Mouse (Mus musculus): ENCODE measurements around the gene Zfp273.

DNA sequence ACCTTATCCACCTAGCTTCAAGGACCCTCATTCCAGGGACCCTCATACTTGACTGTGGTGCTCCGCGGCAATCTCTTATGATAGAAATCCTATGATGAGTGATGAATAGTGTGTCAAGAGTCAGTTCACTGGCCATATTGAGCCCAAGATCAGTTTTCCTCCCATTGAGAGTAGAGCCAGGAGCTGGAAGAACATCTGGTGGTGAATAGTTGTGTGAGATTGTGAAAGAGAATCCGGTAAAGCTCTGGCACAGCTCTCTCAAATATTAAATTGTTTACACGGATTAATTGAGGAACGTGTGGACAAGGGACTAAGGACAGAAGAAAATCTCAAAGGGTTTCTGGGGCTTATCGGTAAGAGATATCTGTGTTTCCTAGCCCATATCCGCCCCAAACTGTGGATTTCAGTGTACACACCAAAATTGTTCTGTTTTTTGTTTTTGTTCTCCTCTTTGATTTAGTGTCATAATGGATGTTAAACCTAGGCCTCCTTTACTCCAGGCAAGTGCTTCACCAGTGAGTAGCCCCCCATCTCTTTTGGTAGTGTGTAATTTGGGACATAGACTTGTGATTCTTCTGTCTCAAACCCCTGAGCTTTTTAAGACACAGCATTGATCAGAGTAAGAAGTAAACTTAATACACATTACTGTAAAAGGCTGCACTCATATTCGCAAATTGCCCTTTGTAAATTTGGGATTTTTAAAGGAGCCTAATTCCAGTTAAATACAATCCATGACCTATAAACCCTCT, 405 bp upstream of the Zfp273 start:
- TF ChIP-seq CTCF (IDR thresholded peaks at IDR 0.05; ENCODE audit: low read depth), result no peak
- TF ChIP-seq EP300 (IDR thresholded peaks at IDR 0.05; ENCODE audit: low read depth), result no peak
